Mouse (Mus musculus) fibroblast of lung, adult 2 months (primary cell): ENCODE data around the gene Armh1.
"Not testable (repeated sequence)": the region's sequence is repeated elsewhere in the genome, so short reads cannot be mapped to it uniquely, and the experiment has no call there.

Experiments used
- DNase-seq: peaks from one replicate; pipeline ENCODE4 v3.0.0-alpha.2; 2011; ENCODE audit warnings: low read depth

Gene Armh1

GRCm38 (mm10) chr4:117221836-117222235 lies 30.1 kb downstream of the Armh1 start:
- no peak for DNase-seq

- no peak for DNase-seq
These were observed 31.0 kb downstream of the Armh1 start for GRCm38 (mm10) chr4:117220741-117221515.

- DNase-seq: peak; percentile 23
These were observed 33.3 kb downstream of the Armh1 start for GRCm38 (mm10) chr4:117218517-117219219.

GRCm38 (mm10) chr4:117217029-117217428 lies 34.9 kb downstream of the Armh1 start:
- no peak for DNase-seq

- no peak for DNase-seq
These were observed 37.7 kb downstream of the Armh1 start for GRCm38 (mm10) chr4:117214250-117214649.

GRCm38 (mm10) chr4:117210147-117211074 lies 41.5 kb downstream of the Armh1 start:
- DNase-seq: peak; percentile 24

GRCm38 (mm10) chr4:117209592-117209991 lies 42.3 kb downstream of the Armh1 start:
- DNase-seq: no peak

GRCm38 (mm10) chr4:117202992-117203354 lies 49.0 kb downstream of the Armh1 start:
- no peak for DNase-seq

- no peak for DNase-seq
These were observed 49.6 kb downstream of the Armh1 start for GRCm38 (mm10) chr4:117202046-117202991.

GRCm38 (mm10) chr4:117191804-117192203 lies 60.1 kb downstream of the Armh1 start:
- DNase-seq: no peak

GRCm38 (mm10) chr4:117190660-117191059 lies 61.3 kb downstream of the Armh1 start:
- no peak for DNase-seq

GRCm38 (mm10) chr4:117189856-117190543 lies 61.9 kb downstream of the Armh1 start:
- DNase-seq: peak; percentile 74

GRCm38 (mm10) chr4:117189382-117189855 lies 62.5 kb downstream of the Armh1 start:
- peak; percentile 66 for DNase-seq

- DNase-seq: no peak
These were observed 63.0 kb downstream of the Armh1 start for GRCm38 (mm10) chr4:117188969-117189368.

GRCm38 (mm10) chr4:117182759-117183096 lies 69.2 kb downstream of the Armh1 start:
- not testable (repeated sequence) for DNase-seq

- DNase-seq: peak; percentile 71
These were observed 69.8 kb downstream of the Armh1 start, which contains the start of gene Kif2c for GRCm38 (mm10) chr4:117181863-117182758. Kif2c (minus strand) TSS chr4:117182639.

- no peak for DNase-seq
These were observed 82.0 kb downstream of the Armh1 start for GRCm38 (mm10) chr4:117169936-117170335.
